ENCODE assay signal across 25 mouse cellular contexts in genomic region chr6:6830446-6830845, GRCm38 (mm10). TPM values are rescaled to one million over a fixed set of nuclear protein-coding genes. Genes with fewer than 3 reads are reported as not detected.
A peak's percentile ranks its signal among the peaks of the same experiment; 100 is the strongest.
DNase-seq lines count a peak whose midpoint lies in the region; ATAC-seq lines count a peak whose summit lies in the region.
"Had no signal": no experiment of that assay in that cellular context is flagged by ENCODE, and none has a peak within 500 bp of the region (broad histone marks: within the 10 kb centered on the region; RNA-seq: fewer than 3 reads in every experiment).

No protein-coding gene starts in this region.

- DNase-seq in embryonic facial prominence, embryonic 14.5 days (ENCODE audit: low spot score) = peak; percentile 74
- no peak for DNase-seq in embryonic facial prominence, embryonic 10.5 days (ENCODE audit: low spot score)
- peak; percentile 23 for DNase-seq in midbrain, embryonic 11.5 days (ENCODE audit: low spot score, missing footprints)
- DNase-seq in cerebellum, postnatal 14 days = no peak
- DNase-seq in right cerebral cortex, postnatal 25 days = no peak
- DNase-seq: adrenal gland, postnatal 36 days; cerebellum, adult 11-12 months; cerebellum, postnatal 25 days; embryo, embryonic 11 days; gastrocnemius, postnatal 25 days; liver, postnatal 0 days; lung, postnatal 10 days; thymus, postnatal 25 days had no signal

- 43% methylated on average over 7 of the region's 7 CpGs for WGBS in embryonic facial prominence, embryonic 14.5 days
- 68% methylated on average over 7 of the region's 7 CpGs for WGBS in embryonic facial prominence, embryonic 10.5 days
- WGBS in midbrain, embryonic 11.5 days = 76% methylated on average over 7 of the region's 7 CpGs
- WGBS in midbrain, embryonic 13.5 days = 73% methylated on average over 7 of the region's 7 CpGs
- 33% methylated on average over 7 of the region's 7 CpGs for WGBS in heart, embryonic 16.5 days
- 83% methylated on average over 7 of the region's 7 CpGs for WGBS in hindbrain, embryonic 16.5 days

- no peaks in the 10 kb centered on the region for H3K9me3 ChIP-seq in embryonic facial prominence, embryonic 14.5 days (ENCODE audit: control insufficient read depth, low read length)
- no peaks in the 10 kb centered on the region for H3K9me3 ChIP-seq in embryonic facial prominence, embryonic 10.5 days
- H3K9me3 ChIP-seq in midbrain, embryonic 11.5 days (ENCODE audit: control insufficient read depth, low read length) = no peaks in the 10 kb centered on the region
- no peaks in the 10 kb centered on the region for H3K9me3 ChIP-seq in midbrain, embryonic 13.5 days
- H3K9me3 ChIP-seq in heart, embryonic 16.5 days (replicated peaks; ENCODE audit: control insufficient read depth, low read length) = no peaks in the 10 kb centered on the region
- H3K9me3 ChIP-seq in hindbrain, embryonic 16.5 days (ENCODE audit: control insufficient read depth, low read length) = no peaks in the 10 kb centered on the region
- H3K9me3 ChIP-seq: midbrain, embryonic 15.5 days; neural tube, embryonic 15.5 days had no signal

- no peak overlapping the region for H3K4me2 ChIP-seq in embryonic facial prominence, embryonic 14.5 days (ENCODE audit: low read depth, low read length)
- no peak overlapping the region for H3K4me2 ChIP-seq in midbrain, embryonic 11.5 days
- H3K4me2 ChIP-seq in midbrain, embryonic 13.5 days (replicated peaks) = no peak overlapping the region
- peak overlapping the region; percentile 27 for H3K4me2 ChIP-seq in heart, embryonic 16.5 days (ENCODE audit: low read depth, low read length)
- H3K4me2 ChIP-seq in hindbrain, embryonic 16.5 days (ENCODE audit: low read length) = no peak overlapping the region
- H3K4me2 ChIP-seq: midbrain, embryonic 15.5 days; neural tube, embryonic 15.5 days had no signal

- H3K27ac ChIP-seq in embryonic facial prominence, embryonic 14.5 days (replicated peaks; ENCODE audit: low read depth, low read length) = no peak overlapping the region
- H3K27ac ChIP-seq in embryonic facial prominence, embryonic 10.5 days (replicated peaks) = no peak overlapping the region
- H3K27ac ChIP-seq in midbrain, embryonic 11.5 days (ENCODE audit: low read depth, low read length) = no peak overlapping the region
- H3K27ac ChIP-seq in midbrain, embryonic 13.5 days = no peak overlapping the region
- H3K27ac ChIP-seq in heart, embryonic 16.5 days (ENCODE audit: low read length) = peak overlapping the region; percentile 58
- H3K27ac ChIP-seq in hindbrain, embryonic 16.5 days (ENCODE audit: low read depth, low read length) = no peak overlapping the region
- H3K27ac ChIP-seq: hindbrain, postnatal 0 days; kidney, postnatal 0 days; midbrain, embryonic 15.5 days; neural tube, embryonic 15.5 days had no signal

- H3K4me1 ChIP-seq in embryonic facial prominence, embryonic 14.5 days (ENCODE audit: control insufficient read depth, insufficient read depth, low read length) = 0 out of 2 replicates have a peak, but pooled peaks cover 3% of the 10 kb centered on the region
- peaks cover 9% of the 10 kb centered on the region; the same call in 1 of the 2 replicates for H3K4me1 ChIP-seq in embryonic facial prominence, embryonic 10.5 days
- H3K4me1 ChIP-seq in midbrain, embryonic 11.5 days (ENCODE audit: control insufficient read depth, insufficient read depth, low read length) = no peaks in the 10 kb centered on the region
- no peaks in the 10 kb centered on the region for H3K4me1 ChIP-seq in midbrain, embryonic 13.5 days (replicated peaks)
- no peaks in the 10 kb centered on the region for H3K4me1 ChIP-seq in heart, embryonic 16.5 days (ENCODE audit: control insufficient read depth, insufficient read depth, low read length)
- no peaks in the 10 kb centered on the region for H3K4me1 ChIP-seq in hindbrain, embryonic 16.5 days (ENCODE audit: control insufficient read depth, insufficient read depth, low read depth, low read length)
- H3K4me1 ChIP-seq: midbrain, embryonic 15.5 days; neural tube, embryonic 15.5 days had no signal

- no peak overlapping the region for H3K4me3 ChIP-seq in embryonic facial prominence, embryonic 14.5 days (ENCODE audit: low read depth, low read length)
- H3K4me3 ChIP-seq in embryonic facial prominence, embryonic 10.5 days = no peak overlapping the region
- no peak overlapping the region for H3K4me3 ChIP-seq in midbrain, embryonic 11.5 days (ENCODE audit: low read depth, low read length)
- H3K4me3 ChIP-seq in midbrain, embryonic 13.5 days (replicated peaks) = no peak overlapping the region
- no peak overlapping the region for H3K4me3 ChIP-seq in heart, embryonic 16.5 days (ENCODE audit: low read length)
- H3K4me3 ChIP-seq in hindbrain, embryonic 16.5 days (ENCODE audit: low read length) = no peak overlapping the region
- H3K4me3 ChIP-seq: erythroblast, embryonic 14.5 days; midbrain, embryonic 15.5 days; neural tube, embryonic 15.5 days had no signal

- ATAC-seq in embryonic facial prominence, embryonic 14.5 days (ENCODE audit: low read depth) = peak; percentile 70
- no peak for ATAC-seq in midbrain, embryonic 11.5 days (ENCODE audit: low FRiP score)
- no peak for ATAC-seq in midbrain, embryonic 13.5 days
- peak; percentile 75 for ATAC-seq in heart, embryonic 16.5 days (replicated peaks; ENCODE audit: extremely low read depth, insufficient read depth, low FRiP score)
- ATAC-seq in hindbrain, embryonic 16.5 days = no peak
- ATAC-seq: CD4-positive, CD25-positive, alpha-beta regulatory T cell, adult 4 months; forebrain, embryonic 14.5 days; hindbrain, postnatal 0 days; intestine, postnatal 0 days; liver, postnatal 0 days; midbrain, embryonic 15.5 days had no signal

- no peaks in the 10 kb centered on the region for H3K27me3 ChIP-seq in embryonic facial prominence, embryonic 14.5 days (replicated peaks; ENCODE audit: control insufficient read depth, insufficient read depth, low read length)
- H3K27me3 ChIP-seq in embryonic facial prominence, embryonic 10.5 days (replicated peaks; ENCODE audit: low read depth, poor library complexity, severe bottlenecking) = 0 out of 2 replicates have a peak, but pooled peaks cover 3% of the 10 kb centered on the region
- no peaks in the 10 kb centered on the region for H3K27me3 ChIP-seq in midbrain, embryonic 11.5 days (ENCODE audit: control insufficient read depth, insufficient read depth, low read length)
- H3K27me3 ChIP-seq in midbrain, embryonic 13.5 days = no peaks in the 10 kb centered on the region
- H3K27me3 ChIP-seq in heart, embryonic 16.5 days (ENCODE audit: control insufficient read depth, insufficient read depth, low read length) = no peaks in the 10 kb centered on the region
- no peaks in the 10 kb centered on the region for H3K27me3 ChIP-seq in hindbrain, embryonic 16.5 days (replicated peaks; ENCODE audit: control insufficient read depth, insufficient read depth, low read length)
- H3K27me3 ChIP-seq: midbrain, embryonic 15.5 days; neural tube, embryonic 15.5 days had no signal

- no peaks in the 10 kb centered on the region for H3K36me3 ChIP-seq in embryonic facial prominence, embryonic 14.5 days (ENCODE audit: control insufficient read depth, insufficient read depth, low read length)
- H3K36me3 ChIP-seq in embryonic facial prominence, embryonic 10.5 days (replicated peaks) = no peaks in the 10 kb centered on the region
- no peaks in the 10 kb centered on the region for H3K36me3 ChIP-seq in midbrain, embryonic 11.5 days (ENCODE audit: control insufficient read depth, insufficient read depth, low read length)
- H3K36me3 ChIP-seq in midbrain, embryonic 13.5 days = no peaks in the 10 kb centered on the region
- no peaks in the 10 kb centered on the region for H3K36me3 ChIP-seq in heart, embryonic 16.5 days (ENCODE audit: control insufficient read depth, insufficient read depth)
- H3K36me3 ChIP-seq in hindbrain, embryonic 16.5 days (ENCODE audit: control insufficient read depth, insufficient read depth, low read length) = no peaks in the 10 kb centered on the region
- H3K36me3 ChIP-seq: midbrain, embryonic 15.5 days; neural tube, embryonic 15.5 days had no signal

- no peak overlapping the region for H3K9ac ChIP-seq in embryonic facial prominence, embryonic 14.5 days (ENCODE audit: low read depth, low read length)
- no peak overlapping the region for H3K9ac ChIP-seq in midbrain, embryonic 11.5 days (ENCODE audit: low read length)
- H3K9ac ChIP-seq in midbrain, embryonic 13.5 days (replicated peaks) = no peak overlapping the region
- no peak overlapping the region for H3K9ac ChIP-seq in heart, embryonic 16.5 days (ENCODE audit: low read length)
- H3K9ac ChIP-seq in hindbrain, embryonic 16.5 days (ENCODE audit: low read depth, low read length) = no peak overlapping the region
- H3K9ac ChIP-seq: liver, postnatal 0 days; midbrain, embryonic 15.5 days; neural tube, embryonic 15.5 days had no signal

RNA-seq across cellular contexts. Expression of gene Dlx6, which starts 32.7 kb away (rescaled TPM):
- 2.8 and 3.7 TPM in 2 replicates for polyA plus RNA-seq in embryonic facial prominence, embryonic 14.5 days (2014; fragmentation: Nextera tagmentation; extraction: Ambion mirVana)
- 4.9 and 5.9 TPM in 2 replicates for polyA plus RNA-seq in embryonic facial prominence, embryonic 10.5 days (2016; fragmentation: Nextera tagmentation; extraction: Ambion mirVana)
- polyA plus RNA-seq in midbrain, embryonic 11.5 days (2014; fragmentation: Nextera tagmentation; extraction: Ambion mirVana) = 0.33 and 0.81 TPM in 2 replicates
- polyA plus RNA-seq in midbrain, embryonic 13.5 days (2015; fragmentation: Nextera tagmentation; extraction: Ambion mirVana) = 3.1 and 4.4 TPM in 2 replicates
- polyA plus RNA-seq in heart, embryonic 16.5 days (2015; fragmentation: Nextera tagmentation; extraction: Ambion mirVana) = not detected in 2 replicates
- 0.45 TPM in 1 of 2 replicates, not detected in the other for polyA plus RNA-seq in hindbrain, embryonic 16.5 days (2015; fragmentation: Nextera tagmentation; extraction: Ambion mirVana)
- polyA plus RNA-seq: CD4-positive, CD25-positive, alpha-beta regulatory T cell, adult 4 months; erythroblast, embryonic 14.5 days; hindbrain, postnatal 0 days; intestine, postnatal 0 days; kidney, postnatal 0 days; liver, adult 2 months; liver, postnatal 0 days; neural tube, embryonic 15.5 days had no signal

RNA-seq across cellular contexts. Expression of gene Dlx5, which starts 51.4 kb away (rescaled TPM):
- polyA plus RNA-seq in embryonic facial prominence, embryonic 14.5 days (2014; fragmentation: Nextera tagmentation; extraction: Ambion mirVana) = 38.0 and 40.2 TPM in 2 replicates
- 75.5 and 92.2 TPM in 2 replicates for polyA plus RNA-seq in embryonic facial prominence, embryonic 10.5 days (2016; fragmentation: Nextera tagmentation; extraction: Ambion mirVana)
- polyA plus RNA-seq in midbrain, embryonic 11.5 days (2014; fragmentation: Nextera tagmentation; extraction: Ambion mirVana) = 5.2 and 7.7 TPM in 2 replicates
- 22.4 and 22.9 TPM in 2 replicates for polyA plus RNA-seq in midbrain, embryonic 13.5 days (2015; fragmentation: Nextera tagmentation; extraction: Ambion mirVana)
- polyA plus RNA-seq in heart, embryonic 16.5 days (2015; fragmentation: Nextera tagmentation; extraction: Ambion mirVana) = 1.1 and 1.4 TPM in 2 replicates
- polyA plus RNA-seq in hindbrain, embryonic 16.5 days (2015; fragmentation: Nextera tagmentation; extraction: Ambion mirVana) = 3.7 TPM in 1 of 2 replicates, not detected in the other
- polyA plus RNA-seq: CD4-positive, CD25-positive, alpha-beta regulatory T cell, adult 4 months; erythroblast, embryonic 14.5 days; hindbrain, postnatal 0 days; liver, adult 2 months; liver, postnatal 0 days had no signal

Comparison
In these comparisons a context has a peak if more than half of its experiments do, and no peak if none do; other contexts are left out.
1. DNase-seq: peak in embryonic facial prominence, embryonic 14.5 days (single experiment) and midbrain, embryonic 11.5 days (single experiment); none in embryonic facial prominence, embryonic 10.5 days (single experiment), cerebellum, postnatal 14 days (0 of 2) and right cerebral cortex, postnatal 25 days (single experiment).
2. ATAC-seq: peak in embryonic facial prominence, embryonic 14.5 days (single experiment) and heart, embryonic 16.5 days (single experiment); none in midbrain, embryonic 11.5 days (single experiment), midbrain, embryonic 13.5 days (single experiment) and hindbrain, embryonic 16.5 days (single experiment).